Comparison of ENCODE assay signal across 9 mouse cellular contexts in genomic region chr15:78744206-78744605, GRCm38 (mm10). TPM values are rescaled to one million over a fixed set of nuclear protein-coding genes. Genes with fewer than 3 reads are reported as not detected.
A peak's percentile ranks its signal among the peaks of the same experiment; 100 is the strongest.
DNase-seq lines count a peak whose midpoint lies in the region; ATAC-seq and TF ChIP-seq lines count a peak whose summit lies in the region.
"Had no signal": no experiment of that assay in that cellular context is flagged by ENCODE, and none has a peak within 500 bp of the region (broad histone marks: within the 10 kb centered on the region; RNA-seq: fewer than 3 reads in every experiment).

No protein-coding gene starts in this region.

- peaks cover 14% of the 10 kb centered on the region for H3K27me3 ChIP-seq in E14TG2a.4 (ENCODE audit: insufficient read depth, low read length)
- H3K27me3 ChIP-seq in embryonic facial prominence, embryonic 10.5 days (replicated peaks; ENCODE audit: low read depth, poor library complexity, severe bottlenecking), result no peaks in the 10 kb centered on the region
- no peaks in the 10 kb centered on the region for H3K27me3 ChIP-seq in lung, postnatal 0 days (replicated peaks; ENCODE audit: insufficient read depth, low read length)

- no peaks in the 10 kb centered on the region for H3K36me3 ChIP-seq in E14TG2a.4 (ENCODE audit: insufficient read depth, low read length)
- H3K36me3 ChIP-seq in embryonic facial prominence, embryonic 10.5 days (replicated peaks), result no peaks in the 10 kb centered on the region
- H3K36me3 ChIP-seq in lung, postnatal 0 days (ENCODE audit: insufficient read depth, low read length), result no peaks in the 10 kb centered on the region

- DNase-seq in adrenal gland, postnatal 10 days, result peak; percentile 88
- peak; percentile 83 for DNase-seq in embryonic facial prominence, embryonic 10.5 days (ENCODE audit: low spot score)
- DNase-seq in heart, adult 8-10 months (ENCODE audit: low spot score), result peak; percentile 77
- peak; percentile 65 to 92 for DNase-seq in layer of hippocampus, adult 18-20 months (ENCODE audit: low spot score in 2 of 2)
- DNase-seq in lung, postnatal 0 days (ENCODE audit: low spot score), result peak; percentile 42
- DNase-seq in ovary, postnatal 36 days (ENCODE audit: low spot score), result peak; percentile 64
- peak; percentile 83 for DNase-seq in thymus, postnatal 14 days

- H3K9ac ChIP-seq in lung, postnatal 0 days (replicated peaks; ENCODE audit: low read depth), result no peak overlapping the region

- 0 out of 2 replicates have a peak, but pooled peaks cover 3% of the 10 kb centered on the region for H3K9me3 ChIP-seq in E14TG2a.4 (ENCODE audit: low read length)
- H3K9me3 ChIP-seq in embryonic facial prominence, embryonic 10.5 days, result no peaks in the 10 kb centered on the region
- no peaks in the 10 kb centered on the region for H3K9me3 ChIP-seq in lung, postnatal 0 days (ENCODE audit: low read length)

- no peak overlapping the region for H3K4me2 ChIP-seq in lung, postnatal 0 days (replicated peaks; ENCODE audit: low read depth, low read length)

- peak; percentile 62 for TF ChIP-seq CTCF in E14TG2a.4 (conservative IDR thresholded peaks at IDR 0.05; ENCODE audit: low read length)
- TF ChIP-seq CTCF in lung, postnatal 0 days (IDR thresholded peaks at IDR 0.05), result peak; percentile 97

- peaks cover 6% of the 10 kb centered on the region for H3K4me1 ChIP-seq in E14TG2a.4 (replicated peaks; ENCODE audit: low read depth, low read length)
- 0 out of 2 replicates have a peak, but pooled peaks cover 2% of the 10 kb centered on the region for H3K4me1 ChIP-seq in embryonic facial prominence, embryonic 10.5 days
- no peaks in the 10 kb centered on the region for H3K4me1 ChIP-seq in lung, postnatal 0 days (ENCODE audit: insufficient read depth, low read depth, low read length)

- ATAC-seq in lung, postnatal 0 days, result peak; percentile 44; the same call in 1 of the 2 replicates

- no peak for TF ChIP-seq EP300 in lung, postnatal 0 days (IDR thresholded peaks at IDR 0.05)

- WGBS in embryonic facial prominence, embryonic 10.5 days, result 5% methylated on average over 5 of the region's 5 CpGs
- 3% methylated on average over 5 of the region's 5 CpGs for WGBS in lung, postnatal 0 days

- H3K4me3 ChIP-seq in E14TG2a.4 (replicated peaks; ENCODE audit: low read length), result no peak overlapping the region
- H3K4me3 ChIP-seq in embryonic facial prominence, embryonic 10.5 days, result no peak overlapping the region
- H3K4me3 ChIP-seq in lung, postnatal 0 days (ENCODE audit: low read depth, low read length), result no peak overlapping the region

- H3K27ac ChIP-seq in embryonic facial prominence, embryonic 10.5 days (replicated peaks), result no peak overlapping the region
- H3K27ac ChIP-seq in lung, postnatal 0 days (ENCODE audit: low read length), result no peak overlapping the region

RNA-seq across cellular contexts. Expression of gene Elfn2, which starts 25.6 kb away (rescaled TPM):
- 1 to 10 TPM; 2.5 to 2.9 TPM for total RNA-seq in adrenal gland, postnatal 10 days (2021)
- 0.05 and 0.16 TPM in 2 replicates for polyA plus RNA-seq in embryonic facial prominence, embryonic 10.5 days (2016; fragmentation: Nextera tagmentation; extraction: Ambion mirVana)
- total RNA-seq in heart, adult 8-10 months (2022), result 1 to 10 TPM; 1.9 to 4.4 (median 2.5) TPM
- 100 to 1,000 TPM; 206 to 214 TPM for total RNA-seq in layer of hippocampus, adult 18-20 months (2021)
- 0.02 and 0.05 TPM in 2 replicates for polyA plus RNA-seq in lung, postnatal 0 days (2015; fragmentation: Nextera tagmentation; extraction: Ambion mirVana)
- polyA plus RNA-seq: heart, embryonic 14.5 days had no signal

RNA-seq across cellular contexts. Expression of gene Mfng, which starts 29.1 kb away (rescaled TPM):
- 10 to 100 TPM; 15.5 to 17.7 TPM for total RNA-seq in adrenal gland, postnatal 10 days (2021)
- polyA plus RNA-seq in embryonic facial prominence, embryonic 10.5 days (2016; fragmentation: Nextera tagmentation; extraction: Ambion mirVana), result 36.4 and 39.0 TPM in 2 replicates
- total RNA-seq in heart, adult 8-10 months (2022), result 10 to 100 TPM in 1 of 4 experiments, 1 to 10 TPM in 3; 7.5 to 11.4 (median 9.5) TPM
- 1 to 10 TPM; 6.0 to 6.2 TPM for total RNA-seq in layer of hippocampus, adult 18-20 months (2021)
- polyA plus RNA-seq in lung, postnatal 0 days (2015; fragmentation: Nextera tagmentation; extraction: Ambion mirVana), result 47.8 and 52.9 TPM in 2 replicates

RNA-seq across cellular contexts. Expression of gene Card10, which starts 58.6 kb away (rescaled TPM):
- 10 to 100 TPM; 12.0 to 12.4 TPM for total RNA-seq in adrenal gland, postnatal 10 days (2021)
- polyA plus RNA-seq in embryonic facial prominence, embryonic 10.5 days (2016; fragmentation: Nextera tagmentation; extraction: Ambion mirVana), result 3.3 and 4.3 TPM in 2 replicates
- 10 to 100 TPM; 14.3 to 16.1 (median 15.2) TPM for total RNA-seq in heart, adult 8-10 months (2022)
- 1 to 10 TPM; 5.9 to 6.7 TPM for total RNA-seq in layer of hippocampus, adult 18-20 months (2021)
- 7.5 and 8.3 TPM in 2 replicates for polyA plus RNA-seq in lung, postnatal 0 days (2015; fragmentation: Nextera tagmentation; extraction: Ambion mirVana)

Comparison
In these comparisons a context has a peak if more than half of its experiments do, and no peak if none do; other contexts are left out.
1. RNA of gene Elfn2, which starts 25.6 kb away (total RNA-seq): 206 to 214 TPM in layer of hippocampus, adult 18-20 months; 2.5 to 2.9 TPM in adrenal gland, postnatal 10 days and 1.9 to 4.4 TPM in heart, adult 8-10 months; every median in the first group is over 10 times any median in the second.
2. Peak in every context shown above with its lines, with median percentiles within 50 percentile points of each other: DNase-seq.